Mouse (Mus musculus): ENCODE results near the gene Prm3. TPM values are rescaled to one million over a fixed set of nuclear protein-coding genes. Genes with fewer than 3 reads are reported as not detected.

Gene Prm3
- polyA plus RNA-seq, 1 experiment: not detected

DNA sequence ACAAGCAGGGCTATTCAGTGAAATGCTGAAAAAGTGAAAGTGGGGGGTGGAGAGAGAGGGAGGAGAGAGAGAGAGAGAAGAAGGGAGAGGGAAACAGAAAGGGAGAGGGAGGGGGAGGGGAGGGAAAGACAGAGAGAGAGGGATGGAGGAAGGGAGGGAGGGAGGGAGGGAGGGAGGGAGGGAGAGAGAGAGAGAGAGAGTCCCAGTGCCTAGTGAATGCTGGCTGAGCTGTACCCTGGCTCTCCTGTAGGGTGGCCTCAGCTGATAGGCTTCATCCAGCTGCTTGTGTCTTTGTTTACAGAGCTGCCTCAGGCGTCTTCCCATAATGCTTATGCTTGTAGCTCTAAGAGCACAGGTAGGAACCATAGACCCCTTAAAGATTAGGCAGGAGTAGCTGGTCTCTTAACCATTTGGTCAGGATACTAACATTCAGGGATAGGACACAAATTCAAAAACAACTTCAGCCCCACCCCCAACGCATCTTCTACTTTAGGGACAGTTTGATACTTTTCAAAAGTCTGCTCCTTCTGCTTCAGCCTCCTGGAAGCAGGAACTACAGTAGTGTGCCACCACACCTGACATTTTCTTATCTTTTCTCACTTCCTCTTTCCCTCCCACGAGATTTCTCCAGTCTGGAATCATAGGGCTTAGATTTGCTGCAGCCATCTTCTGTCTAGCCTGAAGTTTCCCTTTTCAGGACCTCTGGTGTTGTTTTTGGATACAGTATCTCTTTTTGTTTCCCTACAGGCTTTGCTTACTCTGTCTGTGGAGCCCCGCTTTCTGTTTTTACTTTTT lies 20.0 kb downstream of the Prm3 start:
- no peak for DNase-seq
- Histone ChIP-seq H3K27ac (ENCODE audit: insufficient read depth, low read depth, low read length) (no peak overlapping the region), H3K27me3 (replicated peaks; ENCODE audit: control insufficient read depth, insufficient read depth, low read length) (no peaks in the 10 kb centered on the region), H3K4me3 (ENCODE audit: insufficient read depth, low read depth, low read length) (no peak overlapping the region), H3K4me1 (ENCODE audit: control insufficient read depth, insufficient read depth, low read length) (no peaks in the 10 kb centered on the region), H3K36me3 (ENCODE audit: control insufficient read depth, insufficient read depth, low read length) (no peaks in the 10 kb centered on the region)
- no peak for TF ChIP-seq POLR2A (IDR thresholded peaks at IDR 0.05; ENCODE audit: low read depth, low read length)
- no peak for TF ChIP-seq CTCF (conservative IDR thresholded peaks at IDR 0.05; ENCODE audit: insufficient read depth, insufficient read length, low read depth, low read length)
- WGBS: 59% methylated on average over 4 of the region's 4 CpGs

GRCm38 (mm10) chr16:10769661-10770060 lies 21.1 kb downstream of the Prm3 start:
- H3K4me3 ChIP-seq (ENCODE audit: insufficient read depth, low read depth, low read length): no peak overlapping the region
- TF ChIP-seq CTCF (conservative IDR thresholded peaks at IDR 0.05; ENCODE audit: insufficient read depth, insufficient read length, low read depth, low read length) (no peak), POLR2A (IDR thresholded peaks at IDR 0.05; ENCODE audit: low read depth, low read length) (no peak)
- DNase-seq: no peak
- 69% methylated on average over 2 of the region's 2 CpGs for WGBS
- no peaks in the 10 kb centered on the region for H3K27me3 ChIP-seq (replicated peaks; ENCODE audit: control insufficient read depth, insufficient read depth, low read length)
- H3K36me3 ChIP-seq (ENCODE audit: control insufficient read depth, insufficient read depth, low read length): no peaks in the 10 kb centered on the region
- H3K27ac ChIP-seq (ENCODE audit: insufficient read depth, low read depth, low read length): no peak overlapping the region
- H3K4me1 ChIP-seq (ENCODE audit: control insufficient read depth, insufficient read depth, low read length): no peaks in the 10 kb centered on the region

- Histone ChIP-seq H3K27ac (ENCODE audit: insufficient read depth, low read depth, low read length) (no peak overlapping the region), H3K4me3 (ENCODE audit: insufficient read depth, low read depth, low read length) (no peak overlapping the region), H3K4me1 (ENCODE audit: control insufficient read depth, insufficient read depth, low read length) (no peaks in the 10 kb centered on the region), H3K27me3 (replicated peaks; ENCODE audit: control insufficient read depth, insufficient read depth, low read length) (no peaks in the 10 kb centered on the region), H3K36me3 (ENCODE audit: control insufficient read depth, insufficient read depth, low read length) (no peaks in the 10 kb centered on the region)
- DNase-seq: peak; percentile 14
- no peak for TF ChIP-seq CTCF (conservative IDR thresholded peaks at IDR 0.05; ENCODE audit: insufficient read depth, insufficient read length, low read depth, low read length)
- TF ChIP-seq POLR2A (IDR thresholded peaks at IDR 0.05; ENCODE audit: low read depth, low read length): no peak
- 44% methylated on average over 9 of the region's 9 CpGs for WGBS
Measured at GRCm38 (mm10) chr16:10768821-10769220, 21.9 kb downstream of the Prm3 start.

GRCm38 (mm10) chr16:10767158-10767557 lies 23.6 kb downstream of the Prm3 start:
- Histone ChIP-seq H3K27me3 (replicated peaks; ENCODE audit: control insufficient read depth, insufficient read depth, low read length) (no peaks in the 10 kb centered on the region), H3K36me3 (ENCODE audit: control insufficient read depth, insufficient read depth, low read length) (no peaks in the 10 kb centered on the region), H3K27ac (ENCODE audit: insufficient read depth, low read depth, low read length) (no peak overlapping the region), H3K4me1 (ENCODE audit: control insufficient read depth, insufficient read depth, low read length) (no peaks in the 10 kb centered on the region), H3K4me3 (ENCODE audit: insufficient read depth, low read depth, low read length) (no peak overlapping the region)
- WGBS: 31% methylated on average over 4 of the region's 4 CpGs
- TF ChIP-seq CTCF (conservative IDR thresholded peaks at IDR 0.05; ENCODE audit: insufficient read depth, insufficient read length, low read depth, low read length) (peak; percentile 82), POLR2A (IDR thresholded peaks at IDR 0.05; ENCODE audit: low read depth, low read length) (no peak)
- DNase-seq: peak; percentile 83

DNA sequence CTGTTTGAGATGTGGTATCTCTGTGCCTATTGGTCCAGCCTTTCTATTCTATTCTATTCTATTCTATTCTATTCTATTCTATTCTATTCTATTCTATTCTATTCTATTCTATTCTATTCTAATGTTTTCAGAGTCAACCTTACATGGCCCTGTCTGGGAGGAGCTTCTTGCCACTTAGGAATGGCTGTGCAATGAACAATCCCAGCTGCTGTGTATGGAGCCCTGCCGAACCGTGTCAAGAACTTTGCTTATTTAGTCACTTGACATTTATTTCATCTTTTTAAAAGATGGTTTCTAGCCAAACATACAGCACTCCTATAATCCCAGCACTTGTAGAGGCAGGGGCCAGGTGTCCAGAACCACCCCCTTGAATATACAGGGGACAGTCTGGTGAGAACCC lies 26.4 kb downstream of the Prm3 start:
- H3K4me3 ChIP-seq (ENCODE audit: insufficient read depth, low read depth, low read length): no peak overlapping the region
- peak; percentile 28 for DNase-seq
- H3K27ac ChIP-seq (ENCODE audit: insufficient read depth, low read depth, low read length): no peak overlapping the region
- TF ChIP-seq CTCF (conservative IDR thresholded peaks at IDR 0.05; ENCODE audit: insufficient read depth, insufficient read length, low read depth, low read length) (no peak), POLR2A (IDR thresholded peaks at IDR 0.05; ENCODE audit: low read depth, low read length) (no peak)
- no peaks in the 10 kb centered on the region for H3K4me1 ChIP-seq (ENCODE audit: control insufficient read depth, insufficient read depth, low read length)
- H3K27me3 ChIP-seq (replicated peaks; ENCODE audit: control insufficient read depth, insufficient read depth, low read length): no peaks in the 10 kb centered on the region
- no peaks in the 10 kb centered on the region for H3K36me3 ChIP-seq (ENCODE audit: control insufficient read depth, insufficient read depth, low read length)
- 36% methylated on average over 2 of the region's 2 CpGs for WGBS

GRCm38 (mm10) chr16:10763540-10764264 lies 27.0 kb downstream of the Prm3 start:
- no peaks in the 10 kb centered on the region for H3K4me1 ChIP-seq (ENCODE audit: control insufficient read depth, insufficient read depth, low read length)
- TF ChIP-seq POLR2A (IDR thresholded peaks at IDR 0.05; ENCODE audit: low read depth, low read length): no peak
- TF ChIP-seq CTCF (conservative IDR thresholded peaks at IDR 0.05; ENCODE audit: insufficient read depth, insufficient read length, low read depth, low read length): no peak
- H3K27me3 ChIP-seq (replicated peaks; ENCODE audit: control insufficient read depth, insufficient read depth, low read length): no peaks in the 10 kb centered on the region
- DNase-seq: no peak
- H3K36me3 ChIP-seq (ENCODE audit: control insufficient read depth, insufficient read depth, low read length): no peaks in the 10 kb centered on the region
- 64% methylated on average over 6 of the region's 6 CpGs for WGBS
- no peak overlapping the region for H3K4me3 ChIP-seq (ENCODE audit: insufficient read depth, low read depth, low read length)
- H3K27ac ChIP-seq (ENCODE audit: insufficient read depth, low read depth, low read length): no peak overlapping the region

GRCm38 (mm10) chr16:10762569-10763180 lies 28.0 kb downstream of the Prm3 start:
- TF ChIP-seq POLR2A (IDR thresholded peaks at IDR 0.05; ENCODE audit: low read depth, low read length) (no peak), CTCF (conservative IDR thresholded peaks at IDR 0.05; ENCODE audit: insufficient read depth, insufficient read length, low read depth, low read length) (no peak)
- H3K27ac ChIP-seq (ENCODE audit: insufficient read depth, low read depth, low read length): no peak overlapping the region
- H3K4me3 ChIP-seq (ENCODE audit: insufficient read depth, low read depth, low read length): no peak overlapping the region
- no peaks in the 10 kb centered on the region for H3K27me3 ChIP-seq (replicated peaks; ENCODE audit: control insufficient read depth, insufficient read depth, low read length)
- no peak for DNase-seq
- 71% methylated on average over 5 of the region's 5 CpGs for WGBS
- H3K4me1 ChIP-seq (ENCODE audit: control insufficient read depth, insufficient read depth, low read length): no peaks in the 10 kb centered on the region
- no peaks in the 10 kb centered on the region for H3K36me3 ChIP-seq (ENCODE audit: control insufficient read depth, insufficient read depth, low read length)

Measured in kidney, adult 2 months (tissue).